Comparison of ENCODE assay signal across 18 mouse cellular contexts in the genomic region with DNA sequence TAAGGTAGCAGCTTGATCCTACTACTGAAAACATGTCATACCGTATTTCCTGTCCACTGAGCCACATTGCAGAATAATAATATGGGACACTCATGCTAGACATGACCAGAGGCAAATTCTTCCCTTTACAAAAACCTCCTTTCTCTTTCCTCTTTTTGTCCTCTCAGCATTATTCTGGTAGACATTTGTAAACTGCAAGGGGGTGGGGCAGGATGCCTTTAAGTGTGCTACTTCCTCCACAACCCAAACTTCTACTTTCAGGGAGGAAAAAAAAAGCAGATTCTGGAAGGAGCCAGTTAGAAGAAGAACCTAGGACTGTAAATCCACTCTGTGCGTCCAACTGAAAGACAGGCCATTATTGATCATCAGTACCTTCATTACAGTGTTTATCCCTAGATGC.
DNase-seq lines count a peak whose midpoint lies in the region; ATAC-seq and TF ChIP-seq lines count a peak whose summit lies in the region.
"Had no signal": no experiment of that assay in that cellular context is flagged by ENCODE, and none has a peak within 500 bp of the region (broad histone marks: within the 10 kb centered on the region; RNA-seq: fewer than 3 reads in every experiment).

No protein-coding gene starts in this region.

- no peak for TF ChIP-seq CTCF in kidney, adult 2 months (conservative IDR thresholded peaks at IDR 0.05; ENCODE audit: insufficient read depth, insufficient read length, low read depth, low read length)

- 80% methylated on average over 2 of the region's 2 CpGs for whole genome bisulfite sequencing in kidney, adult 2 months
- WGBS in kidney, embryonic 14.5 days = 86% methylated on average over 2 of the region's 2 CpGs
- WGBS in limb, embryonic 12.5 days = 60% methylated on average over 2 of the region's 2 CpGs
- WGBS in midbrain, embryonic 11.5 days = 86% methylated on average over 2 of the region's 2 CpGs
- WGBS in forebrain, embryonic 13.5 days = 69% methylated on average over 2 of the region's 2 CpGs

- H3K9me3 ChIP-seq in kidney, embryonic 14.5 days (ENCODE audit: control insufficient read depth, low read length) = no peaks in the 10 kb centered on the region
- H3K9me3 ChIP-seq in limb, embryonic 12.5 days = no peaks in the 10 kb centered on the region
- H3K9me3 ChIP-seq in midbrain, embryonic 11.5 days (ENCODE audit: control insufficient read depth, low read length) = no peaks in the 10 kb centered on the region
- no peaks in the 10 kb centered on the region for H3K9me3 ChIP-seq in forebrain, embryonic 13.5 days (replicated peaks)
- H3K9me3 ChIP-seq: embryonic facial prominence, embryonic 12.5 days; forebrain, embryonic 10.5 days; midbrain, embryonic 10.5 days had no signal

- no peaks in the 10 kb centered on the region; the same call in 1 of the 2 replicates for H3K4me1 ChIP-seq in kidney, adult 2 months (ENCODE audit: control insufficient read depth, insufficient read depth, low read length)
- peaks cover 4% of the 10 kb centered on the region; the same call in 1 of the 2 replicates for H3K4me1 ChIP-seq in kidney, embryonic 14.5 days (ENCODE audit: control insufficient read depth, insufficient read depth, low read length)
- H3K4me1 ChIP-seq in limb, embryonic 12.5 days (replicated peaks) = peaks cover 10% of the 10 kb centered on the region
- H3K4me1 ChIP-seq in midbrain, embryonic 11.5 days (ENCODE audit: control insufficient read depth, insufficient read depth, low read length) = peaks cover 5% of the 10 kb centered on the region
- peaks cover 8% of the 10 kb centered on the region for H3K4me1 ChIP-seq in forebrain, embryonic 13.5 days

- H3K4me2 ChIP-seq in kidney, embryonic 14.5 days (replicated peaks; ENCODE audit: low read depth, low read length) = no peak overlapping the region
- H3K4me2 ChIP-seq in limb, embryonic 12.5 days = no peak overlapping the region
- no peak overlapping the region for H3K4me2 ChIP-seq in midbrain, embryonic 11.5 days
- no peak overlapping the region for H3K4me2 ChIP-seq in forebrain, embryonic 13.5 days
- H3K4me2 ChIP-seq: embryonic facial prominence, embryonic 12.5 days; hindbrain, embryonic 14.5 days; lung, embryonic 14.5 days had no signal

- H3K27me3 ChIP-seq in kidney, adult 2 months (replicated peaks; ENCODE audit: control insufficient read depth, insufficient read depth, low read length) = no peaks in the 10 kb centered on the region; the same call in 1 of the 2 replicates
- no peaks in the 10 kb centered on the region for H3K27me3 ChIP-seq in kidney, embryonic 14.5 days (ENCODE audit: control insufficient read depth, insufficient read depth, low read length)
- H3K27me3 ChIP-seq in limb, embryonic 12.5 days = no peaks in the 10 kb centered on the region
- H3K27me3 ChIP-seq in midbrain, embryonic 11.5 days (ENCODE audit: control insufficient read depth, insufficient read depth, low read length) = no peaks in the 10 kb centered on the region
- H3K27me3 ChIP-seq in forebrain, embryonic 13.5 days = no peaks in the 10 kb centered on the region
- H3K27me3 ChIP-seq: embryonic facial prominence, embryonic 12.5 days had no signal

- H3K9ac ChIP-seq in kidney, embryonic 14.5 days (ENCODE audit: low read depth, low read length) = no peak overlapping the region
- H3K9ac ChIP-seq in limb, embryonic 12.5 days (replicated peaks) = no peak overlapping the region
- no peak overlapping the region for H3K9ac ChIP-seq in midbrain, embryonic 11.5 days (ENCODE audit: low read length)
- H3K9ac ChIP-seq in forebrain, embryonic 13.5 days = no peak overlapping the region
- H3K9ac ChIP-seq: embryonic facial prominence, embryonic 12.5 days; hindbrain, embryonic 14.5 days; lung, embryonic 14.5 days had no signal

- H3K4me3 ChIP-seq in kidney, adult 2 months (ENCODE audit: insufficient read depth, low read depth, low read length) = no peak overlapping the region
- H3K4me3 ChIP-seq in kidney, embryonic 14.5 days (ENCODE audit: low read length) = no peak overlapping the region
- no peak overlapping the region for H3K4me3 ChIP-seq in limb, embryonic 12.5 days (replicated peaks)
- no peak overlapping the region for H3K4me3 ChIP-seq in midbrain, embryonic 11.5 days (ENCODE audit: low read depth, low read length)
- no peak overlapping the region for H3K4me3 ChIP-seq in forebrain, embryonic 13.5 days
- H3K4me3 ChIP-seq: embryonic facial prominence, embryonic 12.5 days; forebrain, embryonic 10.5 days; midbrain, embryonic 10.5 days; myocyte had no signal

- peak; percentile 29 for DNase-seq in kidney, adult 2 months
- DNase-seq in spleen, postnatal 36 days (ENCODE audit: low spot score in 2 of 2) = peak; percentile 4 to 11
- no peak for DNase-seq in spleen, adult 12 weeks (ENCODE audit: low spot score)
- no peak for DNase-seq in midbrain, embryonic 11.5 days (ENCODE audit: low spot score, missing footprints)
- DNase-seq: adrenal gland, postnatal 14 days; cerebellum, adult 9-11 months; gastrocnemius, postnatal 36 days; lung, embryonic 14.5 days; thymus, postnatal 4 days had no signal

- TF ChIP-seq POLR2A in kidney, adult 2 months (IDR thresholded peaks at IDR 0.05; ENCODE audit: low read depth, low read length) = no peak

- H3K27ac ChIP-seq in kidney, adult 2 months (ENCODE audit: insufficient read depth, low read depth, low read length) = no peak overlapping the region
- no peak overlapping the region for H3K27ac ChIP-seq in kidney, embryonic 14.5 days (ENCODE audit: low read depth, low read length)
- H3K27ac ChIP-seq in limb, embryonic 12.5 days = peak overlapping the region; percentile 50; the same call in 1 of the 2 replicates
- H3K27ac ChIP-seq in midbrain, embryonic 11.5 days (ENCODE audit: low read depth, low read length) = no peak overlapping the region
- no peak overlapping the region for H3K27ac ChIP-seq in forebrain, embryonic 13.5 days
- H3K27ac ChIP-seq: embryonic facial prominence, embryonic 12.5 days; forebrain, embryonic 10.5 days; hindbrain, embryonic 14.5 days; midbrain, embryonic 10.5 days had no signal

- no peak for ATAC-seq in kidney, embryonic 14.5 days (ENCODE audit: low FRiP score, low TSS enrichment)
- no peak for ATAC-seq in limb, embryonic 12.5 days (ENCODE audit: insufficient number of reproducible peaks, insufficient read depth, low FRiP score, low TSS enrichment, low read depth)
- ATAC-seq in midbrain, embryonic 11.5 days (ENCODE audit: low FRiP score) = no peak
- no peak for ATAC-seq in forebrain, embryonic 13.5 days
- ATAC-seq: intestine, postnatal 0 days had no signal

- H3K36me3 ChIP-seq in kidney, adult 2 months (ENCODE audit: control insufficient read depth, insufficient read depth, low read length) = no peaks in the 10 kb centered on the region
- H3K36me3 ChIP-seq in kidney, embryonic 14.5 days (ENCODE audit: control insufficient read depth, insufficient read depth, low read length) = no peaks in the 10 kb centered on the region
- no peaks in the 10 kb centered on the region for H3K36me3 ChIP-seq in limb, embryonic 12.5 days
- H3K36me3 ChIP-seq in midbrain, embryonic 11.5 days (ENCODE audit: control insufficient read depth, insufficient read depth, low read length) = no peaks in the 10 kb centered on the region
- H3K36me3 ChIP-seq in forebrain, embryonic 13.5 days (ENCODE audit: poor library complexity, severe bottlenecking) = no peaks in the 10 kb centered on the region
- H3K36me3 ChIP-seq: embryonic facial prominence, embryonic 12.5 days; forebrain, embryonic 10.5 days; midbrain, embryonic 10.5 days had no signal

Comparison
In these comparisons a context has a peak if more than half of its experiments do, and no peak if none do; other contexts are left out.
1. DNase-seq: peak in kidney, adult 2 months (single experiment) and spleen, postnatal 36 days (2 of 2); none in spleen, adult 12 weeks (single experiment) and midbrain, embryonic 11.5 days (single experiment).